Mouse (Mus musculus): ENCODE results near the gene Bsn. TPM values are rescaled to one million over a fixed set of nuclear protein-coding genes. Genes with fewer than 3 reads are reported as not detected.

Bsn gene
- polyA plus RNA-seq, 1 experiment from 2014 or later, result 17.9 TPM

GRCm38 (mm10) chr9:108163646-108164284 lies 26.4 kb downstream of the Bsn start:
- Histone ChIP-seq H3K27ac (ENCODE audit: low read depth, low read length) (no peak overlapping the region), H3K4me1 (ENCODE audit: control insufficient read depth, insufficient read depth, low read length) (no peaks in the 10 kb centered on the region), H3K4me3 (ENCODE audit: low read depth, low read length) (no peak overlapping the region), H3K4me2 (ENCODE audit: low read depth, low read length) (no peak overlapping the region), H3K9me3 (ENCODE audit: control insufficient read depth, low read length) (no peaks in the 10 kb centered on the region), H3K9ac (replicated peaks; ENCODE audit: low read depth, low read length) (no peak overlapping the region), H3K36me3 (ENCODE audit: control insufficient read depth, insufficient read depth, low read length) (no peaks in the 10 kb centered on the region), H3K27me3 (ENCODE audit: control insufficient read depth, insufficient read depth, low read length) (no peaks in the 10 kb centered on the region)
- no peak for ATAC-seq (ENCODE audit: low read depth)
- WGBS, result 68% methylated on average over 16 of the region's 16 CpGs

- no peaks in the 10 kb centered on the region for H3K27me3 ChIP-seq (ENCODE audit: control insufficient read depth, insufficient read depth, low read length)
- H3K36me3 ChIP-seq (ENCODE audit: control insufficient read depth, insufficient read depth, low read length), result no peaks in the 10 kb centered on the region
- no peak overlapping the region for H3K9ac ChIP-seq (replicated peaks; ENCODE audit: low read depth, low read length)
- no peaks in the 10 kb centered on the region for H3K4me1 ChIP-seq (ENCODE audit: control insufficient read depth, insufficient read depth, low read length)
- no peaks in the 10 kb centered on the region for H3K9me3 ChIP-seq (ENCODE audit: control insufficient read depth, low read length)
- H3K4me3 ChIP-seq (ENCODE audit: low read depth, low read length), result no peak overlapping the region
- ATAC-seq (ENCODE audit: low read depth), result no peak
- no peak overlapping the region for H3K4me2 ChIP-seq (ENCODE audit: low read depth, low read length)
- WGBS, result 77% methylated on average over 7 of the region's 7 CpGs
- H3K27ac ChIP-seq (ENCODE audit: low read depth, low read length), result no peak overlapping the region
Observed at GRCm38 (mm10) chr9:108157891-108158290, 32.3 kb downstream of the Bsn start.

- Histone ChIP-seq H3K4me2 (ENCODE audit: low read depth, low read length) (no peak overlapping the region), H3K4me3 (ENCODE audit: low read depth, low read length) (no peak overlapping the region), H3K36me3 (ENCODE audit: control insufficient read depth, insufficient read depth, low read length) (no peaks in the 10 kb centered on the region), H3K9ac (replicated peaks; ENCODE audit: low read depth, low read length) (no peak overlapping the region), H3K4me1 (ENCODE audit: control insufficient read depth, insufficient read depth, low read length) (no peaks in the 10 kb centered on the region), H3K9me3 (ENCODE audit: control insufficient read depth, low read length) (no peaks in the 10 kb centered on the region), H3K27me3 (ENCODE audit: control insufficient read depth, insufficient read depth, low read length) (no peaks in the 10 kb centered on the region), H3K27ac (ENCODE audit: low read depth, low read length) (no peak overlapping the region)
- no peak for ATAC-seq (ENCODE audit: low read depth)
- 92% methylated on average over 6 of the region's 6 CpGs for WGBS
Observed at GRCm38 (mm10) chr9:108157451-108157850, 32.7 kb downstream of the Bsn start.

- Histone ChIP-seq H3K27ac (ENCODE audit: low read depth, low read length) (no peak overlapping the region), H3K9ac (replicated peaks; ENCODE audit: low read depth, low read length) (no peak overlapping the region), H3K36me3 (ENCODE audit: control insufficient read depth, insufficient read depth, low read length) (no peaks in the 10 kb centered on the region), H3K9me3 (ENCODE audit: control insufficient read depth, low read length) (no peaks in the 10 kb centered on the region), H3K4me1 (ENCODE audit: control insufficient read depth, insufficient read depth, low read length) (no peaks in the 10 kb centered on the region), H3K27me3 (ENCODE audit: control insufficient read depth, insufficient read depth, low read length) (no peaks in the 10 kb centered on the region), H3K4me2 (ENCODE audit: low read depth, low read length) (no peak overlapping the region), H3K4me3 (ENCODE audit: low read depth, low read length) (no peak overlapping the region)
- no peak for ATAC-seq (ENCODE audit: low read depth)
- 94% methylated on average over 5 of the region's 5 CpGs for WGBS
Observed at GRCm38 (mm10) chr9:108156786-108157185, 33.4 kb downstream of the Bsn start.

- 92% methylated on average over 12 of the region's 12 CpGs for WGBS
- no peaks in the 10 kb centered on the region for H3K36me3 ChIP-seq (ENCODE audit: control insufficient read depth, insufficient read depth, low read length)
- H3K9ac ChIP-seq (replicated peaks; ENCODE audit: low read depth, low read length), result no peak overlapping the region
- no peaks in the 10 kb centered on the region for H3K4me1 ChIP-seq (ENCODE audit: control insufficient read depth, insufficient read depth, low read length)
- no peak overlapping the region for H3K27ac ChIP-seq (ENCODE audit: low read depth, low read length)
- ATAC-seq (ENCODE audit: low read depth), result no peak
- H3K9me3 ChIP-seq (ENCODE audit: control insufficient read depth, low read length), result no peaks in the 10 kb centered on the region
- H3K4me2 ChIP-seq (ENCODE audit: low read depth, low read length), result no peak overlapping the region
- H3K4me3 ChIP-seq (ENCODE audit: low read depth, low read length), result no peak overlapping the region
- H3K27me3 ChIP-seq (ENCODE audit: control insufficient read depth, insufficient read depth, low read length), result no peaks in the 10 kb centered on the region
Observed at GRCm38 (mm10) chr9:108154814-108155213, 35.4 kb downstream of the Bsn start.

- Histone ChIP-seq H3K36me3 (ENCODE audit: control insufficient read depth, insufficient read depth, low read length) (no peaks in the 10 kb centered on the region), H3K27ac (ENCODE audit: low read depth, low read length) (no peak overlapping the region), H3K9ac (replicated peaks; ENCODE audit: low read depth, low read length) (no peak overlapping the region), H3K27me3 (ENCODE audit: control insufficient read depth, insufficient read depth, low read length) (no peaks in the 10 kb centered on the region), H3K4me1 (ENCODE audit: control insufficient read depth, insufficient read depth, low read length) (no peaks in the 10 kb centered on the region), H3K4me3 (ENCODE audit: low read depth, low read length) (no peak overlapping the region), H3K9me3 (ENCODE audit: control insufficient read depth, low read length) (no peaks in the 10 kb centered on the region), H3K4me2 (ENCODE audit: low read depth, low read length) (no peak overlapping the region)
- no peak for ATAC-seq (ENCODE audit: low read depth)
- WGBS, result 84% methylated on average over 12 of the region's 12 CpGs
Observed at GRCm38 (mm10) chr9:108153516-108154448, 36.4 kb downstream of the Bsn start.

- no peak for ATAC-seq (ENCODE audit: low read depth)
- WGBS, result 78% methylated on average over 1 of the region's 1 CpGs
- no peak overlapping the region for H3K4me2 ChIP-seq (ENCODE audit: low read depth, low read length)
- H3K9me3 ChIP-seq (ENCODE audit: control insufficient read depth, low read length), result no peaks in the 10 kb centered on the region
- H3K4me3 ChIP-seq (ENCODE audit: low read depth, low read length), result no peak overlapping the region
- H3K4me1 ChIP-seq (ENCODE audit: control insufficient read depth, insufficient read depth, low read length), result no peaks in the 10 kb centered on the region; the same call in 1 of the 2 replicates
- H3K36me3 ChIP-seq (ENCODE audit: control insufficient read depth, insufficient read depth, low read length), result no peaks in the 10 kb centered on the region
- no peak overlapping the region for H3K27ac ChIP-seq (ENCODE audit: low read depth, low read length)
- H3K9ac ChIP-seq (replicated peaks; ENCODE audit: low read depth, low read length), result no peak overlapping the region
- H3K27me3 ChIP-seq (ENCODE audit: control insufficient read depth, insufficient read depth, low read length), result no peaks in the 10 kb centered on the region
Observed at GRCm38 (mm10) chr9:108150486-108150885, 39.7 kb downstream of the Bsn start.

- Histone ChIP-seq H3K4me2 (ENCODE audit: low read depth, low read length) (no peak overlapping the region), H3K27ac (ENCODE audit: low read depth, low read length) (no peak overlapping the region), H3K9ac (replicated peaks; ENCODE audit: low read depth, low read length) (no peak overlapping the region), H3K9me3 (ENCODE audit: control insufficient read depth, low read length) (no peaks in the 10 kb centered on the region), H3K27me3 (ENCODE audit: control insufficient read depth, insufficient read depth, low read length) (no peaks in the 10 kb centered on the region), H3K4me3 (ENCODE audit: low read depth, low read length) (no peak overlapping the region), H3K36me3 (ENCODE audit: control insufficient read depth, insufficient read depth, low read length) (no peaks in the 10 kb centered on the region), H3K4me1 (ENCODE audit: control insufficient read depth, insufficient read depth, low read length) (no peaks in the 10 kb centered on the region; the same call in 1 of the 2 replicates)
- 37% methylated on average over 4 of the region's 4 CpGs for WGBS
- ATAC-seq (ENCODE audit: low read depth), result no peak
Observed at GRCm38 (mm10) chr9:108149817-108150216, 40.4 kb downstream of the Bsn start.

- no peak overlapping the region for H3K4me3 ChIP-seq (ENCODE audit: low read depth, low read length)
- H3K27me3 ChIP-seq (ENCODE audit: control insufficient read depth, insufficient read depth, low read length), result no peaks in the 10 kb centered on the region
- ATAC-seq (ENCODE audit: low read depth), result no peak
- H3K27ac ChIP-seq (ENCODE audit: low read depth, low read length), result no peak overlapping the region
- H3K9ac ChIP-seq (replicated peaks; ENCODE audit: low read depth, low read length), result no peak overlapping the region
- H3K4me2 ChIP-seq (ENCODE audit: low read depth, low read length), result no peak overlapping the region
- whole genome bisulfite sequencing, result 76% methylated on average over 5 of the region's 5 CpGs
- no peaks in the 10 kb centered on the region for H3K9me3 ChIP-seq (ENCODE audit: control insufficient read depth, low read length)
- H3K4me1 ChIP-seq (ENCODE audit: control insufficient read depth, insufficient read depth, low read length), result no peaks in the 10 kb centered on the region; the same call in 1 of the 2 replicates
- no peaks in the 10 kb centered on the region for H3K36me3 ChIP-seq (ENCODE audit: control insufficient read depth, insufficient read depth, low read length)
Observed at GRCm38 (mm10) chr9:108147606-108148005, 42.6 kb downstream of the Bsn start.

Measured in neural tube, embryonic 14.5 days (tissue).